Mouse (Mus musculus) neural tube, embryonic 15.5 days (tissue): ENCODE measurements around the gene Tpo. TPM values are rescaled to one million over a fixed set of nuclear protein-coding genes. Genes with fewer than 3 reads are reported as not detected.

Experiments
- ATAC-seq: fragments of 200-750 bp; cut with Nextera tagmentation; 2 replicates; pipeline ENCODE4 v1.8.0; 2017; ENCODE audit warnings: mild to moderate bottlenecking, moderate TSS enrichment, moderate library complexity; ENCODE audit not compliant: low FRiP score
- H3K27ac ChIP-seq: fragments of 300-500 bp; sonication (generic); replicated peaks from 2 replicates; pipeline ENCODE4 v1.5.1; 2015; ENCODE audit warnings: mild to moderate bottlenecking, inconsistent platforms
- H3K27me3 ChIP-seq: fragments of 300-500 bp; sonication (generic); replicated peaks from 2 replicates; pipeline ENCODE4 v1.6.1; 2015; ENCODE audit warnings: inconsistent platforms
- H3K36me3 ChIP-seq: fragments of 300-500 bp; sonication (generic); 2 replicates; pipeline ENCODE4 v1.6.1; 2015; ENCODE audit warnings: inconsistent platforms
- H3K4me1 ChIP-seq: fragments of 300-500 bp; sonication (generic); 2 replicates; pipeline ENCODE4 v1.6.1; 2015; ENCODE audit warnings: inconsistent platforms
- H3K4me2 ChIP-seq: fragments of 300-500 bp; sonication (generic); 2 replicates; pipeline ENCODE4 v1.6.1; 2015; ENCODE audit warnings: inconsistent platforms, mild to moderate bottlenecking, moderate library complexity
- H3K4me3 ChIP-seq: fragments of 300-500 bp; sonication (generic); replicated peaks from 2 replicates; pipeline ENCODE4 v1.5.1; 2015; ENCODE audit warnings: mild to moderate bottlenecking, inconsistent platforms
- H3K9ac ChIP-seq: fragments of 300-500 bp; sonication (generic); replicated peaks from 2 replicates; pipeline ENCODE4 v1.6.1; 2015; ENCODE audit warnings: mild to moderate bottlenecking, inconsistent platforms
- H3K9me3 ChIP-seq: fragments of 300-500 bp; sonication (generic); replicated peaks from 2 replicates; pipeline ENCODE4 v1.6.1; 2016; ENCODE audit warnings: inconsistent platforms
- WGBS: fragments of 180-500 bp; shearing (Covaris S2); methylation state at CpG from one replicate; pipeline ENCODE4 v1.1.7; 2015; ENCODE audit warnings: mixed read lengths; 5-methylcytosine and 5-hydroxymethylcytosine counted together
- polyA plus RNA-seq: library from polyadenylated mRNA; unstranded; fragments of >200 nt; fragmentation: Nextera tagmentation; extraction: Ambion mirVana; gene quantifications from 2 replicates; pipeline ENCODE4 v1.2.1, GENCODE M21; 2015

Gene Tpo
- polyA plus RNA-seq, 1 experiment from 2014 or later, result 0.19 TPM

- WGBS, result 85% methylated on average over 9 of the region's 9 CpGs
- ATAC-seq, result no peak
- H3K36me3 ChIP-seq, result peaks cover 64% of the 10 kb centered on the region
Observed at GRCm38 (mm10) chr12:30006586-30006985, 125.8 kb downstream of the Tpo start.

More at GRCm38 (mm10) chr12:30006586-30006985, 125.8 kb downstream of the Tpo start:
- H3K4me3 ChIP-seq, result no peak overlapping the region
- no peak overlapping the region for H3K27ac ChIP-seq
- no peaks in the 10 kb centered on the region for H3K27me3 ChIP-seq
- H3K9me3 ChIP-seq, result no peaks in the 10 kb centered on the region
- no peak overlapping the region for H3K4me2 ChIP-seq
- H3K9ac ChIP-seq, result no peak overlapping the region
- peaks cover 17% of the 10 kb centered on the region for H3K4me1 ChIP-seq

Other genes with a start within 250 kb of the Tpo start
- gene Pxdn, start 195.0 kb downstream of the Tpo start, polyA plus RNA-seq, result 50.1 and 50.2 TPM in 2 replicates
- 5.3 and 12.6 TPM in 2 replicates for gene Sntg2, start 240.8 kb upstream of the Tpo start, polyA plus RNA-seq